Mouse (Mus musculus) lung, embryonic 15.5 days (tissue): ENCODE results near the gene Zfp990. TPM values are rescaled to one million over a fixed set of nuclear protein-coding genes. Genes with fewer than 3 reads are reported as not detected.
"Not testable (repeated sequence)": the region's sequence is repeated elsewhere in the genome, so short reads cannot be mapped to it uniquely, and the experiment has no call there.

Experiments
- ATAC-seq: fragments of 200-750 bp; cut with Nextera tagmentation; 2 replicates; pipeline ENCODE4 v1.8.0; 2017; ENCODE audit warnings: moderate number of reproducible peaks, borderline replicate concordance; ENCODE audit not compliant: low FRiP score, low TSS enrichment; ENCODE audit errors: extremely low read depth
- H3K27ac ChIP-seq: fragments of 300-500 bp; sonication (generic); 2 replicates; pipeline ENCODE4 v1.5.1; 2015; ENCODE audit warnings: moderate library complexity, mild to moderate bottlenecking, inconsistent platforms
- H3K27me3 ChIP-seq: fragments of 300-500 bp; sonication (generic); 2 replicates; pipeline ENCODE4 v1.6.1; 2015; ENCODE audit warnings: inconsistent platforms
- H3K36me3 ChIP-seq: fragments of 300-500 bp; sonication (generic); 2 replicates; pipeline ENCODE4 v1.6.1; 2015; ENCODE audit warnings: inconsistent platforms
- H3K4me1 ChIP-seq: fragments of 300-500 bp; sonication (generic); 2 replicates; pipeline ENCODE4 v1.6.1; 2015; ENCODE audit warnings: inconsistent platforms
- H3K4me2 ChIP-seq: fragments of 300-500 bp; sonication (generic); 2 replicates; pipeline ENCODE4 v1.6.1; 2015; ENCODE audit warnings: inconsistent platforms, mild to moderate bottlenecking, moderate library complexity
- H3K4me3 ChIP-seq: fragments of 300-500 bp; sonication (generic); 2 replicates; pipeline ENCODE4 v1.5.1; 2015; ENCODE audit warnings: mild to moderate bottlenecking, inconsistent platforms
- H3K9ac ChIP-seq: fragments of 300-500 bp; sonication (generic); 2 replicates; pipeline ENCODE4 v1.6.1; 2015; ENCODE audit warnings: inconsistent platforms
- H3K9me3 ChIP-seq: fragments of 300-500 bp; sonication (generic); 2 replicates; pipeline ENCODE4 v1.6.1; 2016; ENCODE audit warnings: inconsistent platforms
- WGBS: fragments of 180-500 bp; shearing (Covaris S2); methylation state at CpG from one replicate; pipeline ENCODE4 v1.1.7; 2015; 5-methylcytosine and 5-hydroxymethylcytosine counted together
- polyA plus RNA-seq: library from polyadenylated mRNA; unstranded; fragments of >200 nt; fragmentation: Nextera tagmentation; extraction: Ambion mirVana; gene quantifications from 2 replicates; pipeline ENCODE4 v1.2.1, GENCODE M21; 2015

The Zfp990 gene
- polyA plus RNA-seq, 1 experiment from 2014 or later, result not detected

DNA sequence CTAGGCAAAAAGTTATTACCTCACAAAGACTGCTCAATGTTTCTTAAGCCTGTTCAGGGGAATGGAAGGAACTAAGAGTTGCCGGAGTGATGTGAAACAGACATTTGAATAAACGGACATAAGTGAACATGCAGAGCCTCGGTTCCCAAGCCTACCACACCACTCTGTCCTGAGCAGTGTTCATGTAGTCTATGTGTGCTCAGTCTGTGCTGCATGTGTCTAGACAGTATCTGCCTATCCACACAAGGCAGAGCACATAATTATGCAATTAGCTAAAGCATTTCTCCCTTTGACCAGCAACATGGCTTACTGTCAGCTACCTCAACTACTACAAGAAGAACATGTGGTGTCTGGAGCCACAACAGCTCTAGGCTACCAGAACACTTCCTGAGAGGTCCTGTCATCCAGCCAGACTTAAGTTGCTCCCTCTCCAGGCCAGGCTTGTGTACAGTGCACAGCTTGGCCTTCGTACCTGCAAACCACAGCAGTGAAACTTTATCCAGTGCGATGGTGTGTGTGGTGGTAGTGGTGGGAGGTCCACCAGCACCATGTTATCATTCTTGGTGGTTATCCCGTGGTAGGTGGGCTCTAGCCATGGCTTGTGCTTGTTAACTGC is 35.3 kb downstream of the Zfp990 start:
- ATAC-seq, H3K9ac ChIP-seq, H3K27ac ChIP-seq, H3K4me3 ChIP-seq, H3K4me1 ChIP-seq, H3K36me3 ChIP-seq, H3K27me3 ChIP-seq, H3K4me2 ChIP-seq: not testable (repeated sequence)
- H3K9me3 ChIP-seq, result peaks cover 12% of the 10 kb centered on the region
- WGBS, result 68% methylated on average over 6 of the region's 6 CpGs

- peaks cover 13% of the 10 kb centered on the region for H3K9me3 ChIP-seq
- 91% methylated on average over 3 of the region's 3 CpGs for WGBS
- not testable (repeated sequence) for H3K4me1 ChIP-seq, H3K9ac ChIP-seq, H3K4me2 ChIP-seq, H3K4me3 ChIP-seq, H3K27me3 ChIP-seq, H3K27ac ChIP-seq, H3K36me3 ChIP-seq
- ATAC-seq, result peak; percentile 49; the same call in 1 of the 2 replicates
Measured at GRCm38 (mm10) chr4:145546477-145546876, 35.9 kb downstream of the Zfp990 start.

DNA sequence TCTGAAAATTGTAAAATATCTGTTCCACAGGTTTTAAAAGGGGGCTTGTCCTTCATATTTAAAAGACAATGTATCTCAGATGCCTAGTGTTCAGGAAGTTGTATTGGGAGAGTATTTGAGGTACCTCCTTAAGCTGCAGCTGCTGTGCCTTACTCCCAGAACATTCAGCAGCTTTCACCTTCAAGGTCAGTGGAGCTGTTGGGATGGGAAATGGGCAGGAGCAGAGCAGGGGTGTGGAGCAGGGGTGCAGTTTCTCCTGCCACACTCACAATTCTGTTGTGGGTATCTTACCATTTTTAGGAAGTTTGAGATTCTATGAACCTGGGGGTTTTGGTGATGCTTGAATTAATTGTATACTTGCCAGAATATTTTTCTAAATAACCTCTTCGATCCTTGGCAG is 46.1 kb downstream of the Zfp990 start:
- no peak for ATAC-seq
- Histone ChIP-seq H3K4me1 (no peaks in the 10 kb centered on the region), H3K9ac (no peak overlapping the region), H3K9me3 (peaks cover 10% of the 10 kb centered on the region), H3K4me3 (no peak overlapping the region), H3K27ac (no peak overlapping the region), H3K4me2 (no peak overlapping the region), H3K27me3 (no peaks in the 10 kb centered on the region), H3K36me3 (no peaks in the 10 kb centered on the region)
- WGBS, result 56% methylated on average over 1 of the region's 1 CpGs

DNA sequence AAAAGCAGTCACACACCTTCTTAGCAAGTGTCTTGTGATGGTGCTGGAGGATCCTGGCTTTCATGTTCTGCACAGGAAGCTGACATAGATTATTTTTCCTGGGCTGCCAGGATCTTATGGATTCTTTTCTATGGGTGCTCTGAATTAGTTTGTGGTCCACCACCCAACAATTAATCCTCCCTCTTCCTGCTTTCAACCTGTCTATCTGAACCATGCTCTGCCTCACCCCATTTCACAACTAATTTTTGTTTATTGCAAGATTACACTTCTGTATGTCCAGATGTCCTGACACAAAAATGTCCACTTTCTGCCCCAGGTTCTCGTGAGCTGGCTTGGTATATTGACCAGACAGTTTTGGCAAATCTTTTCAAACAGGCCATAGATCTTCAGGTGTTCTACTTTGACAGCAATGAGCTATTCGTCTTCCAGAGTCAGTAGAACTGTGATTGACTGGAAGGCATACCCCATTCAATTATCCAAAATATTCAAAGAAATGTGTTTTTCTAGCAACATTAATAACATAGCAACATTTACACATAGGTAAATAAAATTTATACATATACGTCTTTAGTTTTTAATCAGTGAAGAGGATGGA is 49.0 kb downstream of the Zfp990 start:
- H3K9me3 ChIP-seq, result peaks cover 11% of the 10 kb centered on the region
- H3K27me3 ChIP-seq, result no peaks in the 10 kb centered on the region
- ATAC-seq, result peak; percentile 27; the same call in 1 of the 2 replicates
- no peaks in the 10 kb centered on the region for H3K36me3 ChIP-seq
- H3K4me3 ChIP-seq, result no peak overlapping the region
- H3K4me2 ChIP-seq, result no peak overlapping the region
- 33% methylated on average over 3 of the region's 3 CpGs for WGBS
- no peak overlapping the region for H3K27ac ChIP-seq
- H3K9ac ChIP-seq, result no peak overlapping the region
- H3K4me1 ChIP-seq, result no peaks in the 10 kb centered on the region

- WGBS, result 63% methylated on average over 3 of the region's 3 CpGs
- no peak for ATAC-seq
- peaks cover 17% of the 10 kb centered on the region for H3K9me3 ChIP-seq
Measured at GRCm38 (mm10) chr4:145564111-145564821, 53.7 kb downstream of the Zfp990 start.

DNA sequence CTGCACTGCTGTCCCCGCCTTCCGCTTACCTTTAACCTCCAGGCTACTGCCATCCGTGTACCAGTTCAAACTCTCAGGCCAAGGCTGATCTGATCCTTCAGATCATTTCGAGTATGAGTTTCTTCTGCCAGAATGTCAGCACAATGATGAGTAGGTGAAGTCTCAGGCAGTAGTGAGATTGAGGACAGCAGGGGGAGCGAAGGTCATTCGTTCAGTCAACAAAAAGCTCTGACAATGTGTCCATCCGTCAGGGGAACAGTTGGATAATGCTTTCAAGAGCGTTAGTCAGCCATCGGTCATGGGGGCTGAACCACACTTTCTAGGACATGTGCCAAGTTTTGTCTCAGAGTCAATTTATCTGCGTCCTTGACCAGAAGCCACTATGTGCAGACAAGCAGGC is 59.9 kb downstream of the Zfp990 start:
- H3K27me3 ChIP-seq, ATAC-seq, H3K9ac ChIP-seq, H3K4me3 ChIP-seq, H3K36me3 ChIP-seq, H3K4me2 ChIP-seq, H3K27ac ChIP-seq, H3K4me1 ChIP-seq: not testable (repeated sequence)
- WGBS, result 78% methylated on average over 9 of the region's 10 CpGs
- peaks cover 15% of the 10 kb centered on the region; the same call in 1 of the 2 replicates for H3K9me3 ChIP-seq

More at GRCm38 (mm10) chr4:145564111-145564821, 53.7 kb downstream of the Zfp990 start:
- no peaks in the 10 kb centered on the region for H3K27me3 ChIP-seq
- H3K4me3 ChIP-seq, result no peak overlapping the region
- H3K9ac ChIP-seq, result no peak overlapping the region
- H3K27ac ChIP-seq, result no peak overlapping the region
- no peak overlapping the region for H3K4me2 ChIP-seq
- H3K36me3 ChIP-seq, result no peaks in the 10 kb centered on the region
- no peaks in the 10 kb centered on the region for H3K4me1 ChIP-seq

- not testable (repeated sequence) for H3K9ac ChIP-seq
- WGBS, result 90% methylated on average over 8 of the region's 8 CpGs
Measured at GRCm38 (mm10) chr4:145576623-145577022, 66.1 kb downstream of the Zfp990 start.

DNA sequence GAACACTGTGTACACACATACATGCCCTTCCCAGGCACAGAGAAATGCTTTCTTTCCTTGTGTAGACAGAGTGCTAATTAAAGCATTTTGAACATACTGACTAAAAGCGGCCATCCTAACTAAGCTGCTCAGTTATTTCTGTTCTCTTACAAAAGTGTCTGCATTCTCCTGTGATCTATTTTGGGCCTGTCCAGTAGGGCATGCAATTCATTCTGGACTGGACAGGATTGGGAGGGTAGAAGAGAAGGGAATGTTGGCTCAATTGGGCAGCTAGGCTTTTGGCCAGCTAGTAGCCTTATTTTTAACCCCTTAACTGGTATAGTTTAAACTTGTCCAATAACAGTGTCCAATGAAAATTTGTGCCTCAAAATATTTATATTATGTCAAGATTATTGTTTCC is 69.8 kb downstream of the Zfp990 start:
- not testable (repeated sequence) for ATAC-seq, H3K27me3 ChIP-seq, H3K4me3 ChIP-seq, H3K4me2 ChIP-seq, H3K4me1 ChIP-seq, H3K9me3 ChIP-seq, H3K36me3 ChIP-seq, H3K9ac ChIP-seq, H3K27ac ChIP-seq
- 91% methylated on average over 1 of the region's 1 CpGs for WGBS

More at GRCm38 (mm10) chr4:145576623-145577022, 66.1 kb downstream of the Zfp990 start:
- H3K4me3 ChIP-seq, H3K4me1 ChIP-seq, H3K36me3 ChIP-seq, H3K27me3 ChIP-seq, H3K4me2 ChIP-seq, H3K9me3 ChIP-seq, ATAC-seq, H3K27ac ChIP-seq: not testable (repeated sequence)

GRCm38 (mm10) chr4:145585078-145585477 is 74.5 kb downstream of the Zfp990 start, which contains the start of gene Gm13212:
Gm13212 (plus strand) TSS chr4:145585166.
- not testable (repeated sequence) for H3K4me1 ChIP-seq, H3K27me3 ChIP-seq, ATAC-seq, H3K36me3 ChIP-seq, H3K27ac ChIP-seq, H3K9me3 ChIP-seq, H3K9ac ChIP-seq
- 17% methylated on average over 11 of the region's 11 CpGs for WGBS
- Histone ChIP-seq H3K4me3 (peak within 1 kb of the TSS; percentile 18; the same call in 1 of the 2 replicates), H3K4me2 (peak within 1 kb of the TSS; percentile 31)

DNA sequence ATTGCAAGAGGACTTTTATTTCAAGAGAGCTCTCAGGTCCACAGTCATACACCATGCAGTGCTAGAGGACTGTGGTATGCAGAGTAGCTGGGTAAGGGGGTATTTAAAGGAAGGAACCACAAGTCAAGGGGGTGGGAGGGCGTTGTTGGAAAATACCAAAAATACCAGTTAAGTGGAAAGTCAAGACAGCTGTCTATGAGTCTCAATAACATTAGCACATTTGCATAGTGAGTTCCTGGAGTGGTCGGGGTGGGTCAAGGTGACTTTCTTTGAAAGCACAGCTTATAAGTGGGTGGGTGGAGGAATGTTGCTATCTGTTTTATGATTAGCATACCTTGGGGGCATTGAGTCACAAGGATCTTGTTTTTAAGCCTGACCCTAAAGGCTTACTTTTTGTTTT is 75.5 kb downstream of the Zfp990 start:
- not testable (repeated sequence) for H3K9ac ChIP-seq, H3K4me2 ChIP-seq, H3K9me3 ChIP-seq, ATAC-seq, H3K27me3 ChIP-seq, H3K27ac ChIP-seq, H3K4me1 ChIP-seq, H3K36me3 ChIP-seq, H3K4me3 ChIP-seq
- 78% methylated on average over 2 of the region's 2 CpGs for WGBS
